Mouse (Mus musculus) stomach, postnatal 0 days (tissue): Measurements from ENCODE around the gene Ryr2. TPM values are rescaled to one million over a fixed set of nuclear protein-coding genes. Genes with fewer than 3 reads are reported as not detected.
A peak's percentile ranks its signal among the peaks of the same experiment; 100 is the strongest.

ENCODE experiments used
- ATAC-seq: fragments of 200-750 bp; cut with Nextera tagmentation; 2 replicates; pipeline ENCODE4 v1.8.0; 2017; ENCODE audit not compliant: low FRiP score, low TSS enrichment
- DNase-seq: peaks from one replicate; pipeline ENCODE4 v3.0.0-alpha.2; 2016; ENCODE audit warnings: low spot score
- H3K27ac ChIP-seq: fragments of 300-500 bp; sonication (generic); replicated peaks from 2 replicates; pipeline ENCODE4 v1.5.1; 2014; ENCODE audit warnings: mild to moderate bottlenecking, control low read depth
- H3K27me3 ChIP-seq: fragments of 300-500 bp; sonication (generic); 2 replicates; pipeline ENCODE4 v1.6.1; 2014; ENCODE audit warnings: low read length; ENCODE audit not compliant: control insufficient read depth, insufficient read depth
- H3K36me3 ChIP-seq: fragments of 300-500 bp; sonication (generic); 2 replicates; pipeline ENCODE4 v1.6.1; 2014; ENCODE audit warnings: low read length, mixed read lengths; ENCODE audit not compliant: control insufficient read depth, insufficient read depth
- H3K4me1 ChIP-seq: fragments of 300-500 bp; sonication (generic); replicated peaks from 2 replicates; pipeline ENCODE4 v1.6.1; 2014; ENCODE audit warnings: antibody characterized with exemption; ENCODE audit not compliant: control insufficient read depth, insufficient read depth
- H3K4me2 ChIP-seq: fragments of 300-500 bp; sonication (generic); replicated peaks from 2 replicates; pipeline ENCODE4 v1.6.1; 2014; ENCODE audit warnings: low read depth, mild to moderate bottlenecking, control low read depth, moderate library complexity
- H3K4me3 ChIP-seq: fragments of 300-500 bp; sonication (generic); 2 replicates; pipeline ENCODE4 v1.5.1; 2014; ENCODE audit warnings: low read depth, low read length, control low read depth
- H3K9ac ChIP-seq: fragments of 300-500 bp; sonication (generic); 2 replicates; pipeline ENCODE4 v1.6.1; 2014; ENCODE audit warnings: mild to moderate bottlenecking, low read length, control low read depth, mixed read lengths
- H3K9me3 ChIP-seq: fragments of 300-500 bp; sonication (generic); 2 replicates; pipeline ENCODE4 v1.6.1; 2016; ENCODE audit warnings: low read length; ENCODE audit not compliant: control insufficient read depth
- CTCF ChIP-seq: IDR thresholded peaks from 2 replicates; pipeline ENCODE4 v1.5.1; 2016; ENCODE audit warnings: antibody characterized with exemption, low read depth, mild to moderate bottlenecking, moderate library complexity
- EP300 ChIP-seq: optimal IDR thresholded peaks from 2 replicates; pipeline ENCODE3; 2016; ENCODE audit warnings: antibody characterized with exemption
- WGBS: fragments of 180-500 bp; shearing (Covaris S2); extraction: QIAGEN DNeasy Blood & Tissue Kit; methylation state at CpG from one replicate; pipeline ENCODE4 v1.1.7; 2014; 5-methylcytosine and 5-hydroxymethylcytosine counted together
- polyA plus RNA-seq: library from polyadenylated mRNA; unstranded; fragments of >200 nt; fragmentation: Nextera tagmentation; extraction: Ambion mirVana; gene quantifications from 2 replicates; pipeline ENCODE4 v1.2.1, GENCODE M21; 2015

Gene Ryr2
- polyA plus RNA-seq, 1 experiment from 2014 or later, result 0.61 TPM

GRCm38 (mm10) chr13:11882359-11882758, 224.4 kb downstream of the Ryr2 start:
- H3K9ac ChIP-seq, result no peak overlapping the region
- WGBS, result 90% methylated on average over 4 of the region's 4 CpGs
- DNase-seq (no peak), ATAC-seq (no peak)
- no peaks in the 10 kb centered on the region for H3K4me1 ChIP-seq
- H3K9me3 ChIP-seq, result no peaks in the 10 kb centered on the region
- H3K4me3 ChIP-seq, result no peak overlapping the region
- no peak for TF ChIP-seq CTCF
- no peak for TF ChIP-seq EP300
- H3K36me3 ChIP-seq, result no peaks in the 10 kb centered on the region
- H3K4me2 ChIP-seq, result no peak overlapping the region
- H3K27ac ChIP-seq, result no peak overlapping the region
- H3K27me3 ChIP-seq, result no peaks in the 10 kb centered on the region

GRCm38 (mm10) chr13:11880503-11881227, 226.1 kb downstream of the Ryr2 start:
- Histone ChIP-seq H3K9me3 (no peaks in the 10 kb centered on the region), H3K9ac (no peak overlapping the region), H3K4me1 (no peaks in the 10 kb centered on the region), H3K27ac (no peak overlapping the region), H3K4me3 (no peak overlapping the region), H3K36me3 (no peaks in the 10 kb centered on the region), H3K4me2 (no peak overlapping the region), H3K27me3 (no peaks in the 10 kb centered on the region)
- DNase-seq, result no peak
- WGBS, result 84% methylated on average over 10 of the region's 10 CpGs
- TF ChIP-seq EP300 (no peak), CTCF (no peak)
- ATAC-seq, result no peak

- Histone ChIP-seq H3K27me3 (no peaks in the 10 kb centered on the region), H3K9ac (no peak overlapping the region), H3K4me3 (no peak overlapping the region), H3K9me3 (no peaks in the 10 kb centered on the region), H3K4me1 (no peaks in the 10 kb centered on the region), H3K4me2 (no peak overlapping the region), H3K27ac (no peak overlapping the region), H3K36me3 (no peaks in the 10 kb centered on the region)
- WGBS, result 76% methylated on average over 3 of the region's 3 CpGs
- ATAC-seq, result no peak
- no peak for DNase-seq
- TF ChIP-seq EP300 (no peak), CTCF (no peak)
Measured at GRCm38 (mm10) chr13:11879037-11879436, 227.7 kb downstream of the Ryr2 start.

GRCm38 (mm10) chr13:11874852-11875251, 231.9 kb downstream of the Ryr2 start:
- TF ChIP-seq EP300 (no peak), CTCF (peak; percentile 64)
- DNase-seq (peak; percentile 16), ATAC-seq (no peak)
- Histone ChIP-seq H3K27me3 (no peaks in the 10 kb centered on the region), H3K4me2 (no peak overlapping the region), H3K9ac (no peak overlapping the region), H3K9me3 (no peaks in the 10 kb centered on the region), H3K36me3 (no peaks in the 10 kb centered on the region), H3K4me3 (no peak overlapping the region), H3K27ac (no peak overlapping the region), H3K4me1 (no peaks in the 10 kb centered on the region)
- WGBS, result 4% methylated on average over 1 of the region's 1 CpGs

- H3K27me3 ChIP-seq, result no peaks in the 10 kb centered on the region
- TF ChIP-seq CTCF, result no peak
- TF ChIP-seq EP300, result no peak
Measured at GRCm38 (mm10) chr13:11869971-11870370, 236.8 kb downstream of the Ryr2 start.

GRCm38 (mm10) chr13:11869486-11869885, 237.3 kb downstream of the Ryr2 start:
- Histone ChIP-seq H3K4me1 (no peaks in the 10 kb centered on the region), H3K4me2 (no peak overlapping the region), H3K27me3 (no peaks in the 10 kb centered on the region), H3K36me3 (no peaks in the 10 kb centered on the region), H3K9ac (no peak overlapping the region), H3K27ac (no peak overlapping the region), H3K4me3 (no peak overlapping the region), H3K9me3 (no peaks in the 10 kb centered on the region)
- TF ChIP-seq CTCF (no peak), EP300 (no peak)
- DNase-seq (no peak), ATAC-seq (no peak)
- WGBS, result 68% methylated on average over 2 of the region's 2 CpGs

More at GRCm38 (mm10) chr13:11869971-11870370, 236.8 kb downstream of the Ryr2 start:
- 75% methylated on average over 1 of the region's 1 CpGs for WGBS
- H3K4me3 ChIP-seq, result no peak overlapping the region
- DNase-seq (no peak), ATAC-seq (no peak)
- H3K27ac ChIP-seq, result no peak overlapping the region
- H3K9ac ChIP-seq, result no peak overlapping the region
- no peaks in the 10 kb centered on the region for H3K9me3 ChIP-seq
- H3K4me2 ChIP-seq, result no peak overlapping the region
- no peaks in the 10 kb centered on the region for H3K36me3 ChIP-seq
- H3K4me1 ChIP-seq, result no peaks in the 10 kb centered on the region
